Mouse (Mus musculus) heart, adult 2 months (tissue): ENCODE results near the gene Dnaaf3.

ENCODE experiments used
- EP300 ChIP-seq: fragments of 200-500 bp; IDR thresholded peaks from 2 replicates; pipeline ENCODE4 v1.6.1; 2011; ENCODE audit warnings: low read depth, low read length, control low read depth; ENCODE audit not compliant: insufficient read depth
- POLR2A ChIP-seq: fragments of 200-500 bp; IDR thresholded peaks from 2 replicates; pipeline ENCODE4 v1.6.1; 2011; ENCODE audit warnings: mild to moderate bottlenecking, low read depth, low read length, control low read depth; ENCODE audit not compliant: insufficient read depth

DNA sequence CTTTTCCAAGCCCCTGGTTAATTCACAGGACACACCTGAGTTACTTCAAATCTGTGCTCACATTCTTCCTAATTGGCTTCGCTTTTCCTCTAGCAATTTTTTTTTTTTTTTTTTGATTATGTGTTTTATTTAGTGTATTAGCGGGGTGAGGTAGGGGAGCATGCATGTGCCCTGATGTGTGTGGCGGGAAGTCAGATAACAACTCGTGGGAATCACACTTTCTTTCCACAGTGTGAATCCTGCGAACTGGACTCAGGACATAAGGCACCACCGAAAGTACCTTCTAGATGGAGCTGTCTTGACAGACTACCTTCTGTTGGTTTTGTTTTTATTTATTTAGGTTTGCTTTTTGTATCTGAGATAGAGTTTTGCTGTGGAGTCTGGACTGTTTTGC is 24.9 kb upstream of the Dnaaf3 start:
- TF ChIP-seq POLR2A (no peak), EP300 (no peak)
